Mouse (Mus musculus): ENCODE results near the gene E130308A19Rik. TPM values are rescaled to one million over a fixed set of nuclear protein-coding genes. Genes with fewer than 3 reads are reported as not detected.

The E130308A19Rik gene
- polyA plus RNA-seq, 1 experiment from 2014 or later, result 25.1 TPM

DNA sequence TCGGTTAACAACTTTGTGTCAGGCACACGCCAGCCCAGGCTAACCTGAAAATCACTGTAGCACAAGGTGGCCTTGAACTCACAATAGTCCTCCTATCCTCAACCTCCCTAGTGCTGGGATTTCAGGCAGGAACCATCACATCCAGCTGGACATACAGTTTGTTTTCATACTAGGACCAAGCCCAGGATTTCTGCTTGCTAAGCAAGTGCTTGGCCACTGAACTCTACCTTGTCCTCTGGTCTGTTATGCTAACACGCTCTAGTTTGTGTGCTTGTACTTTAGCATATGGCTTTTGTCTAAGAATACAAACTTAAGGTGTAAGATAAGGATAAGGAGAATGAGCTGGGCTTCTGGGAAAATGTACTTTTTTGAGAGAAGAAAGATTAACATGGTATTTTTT, 18.4 kb downstream of the E130308A19Rik start:
- no peak for ATAC-seq (ENCODE audit: low FRiP score, low read depth)
- WGBS, result 86% methylated on average over 3 of the region's 3 CpGs
- Histone ChIP-seq H3K36me3 (no peaks in the 10 kb centered on the region), H3K9ac (no peak overlapping the region), H3K27me3 (no peaks in the 10 kb centered on the region), H3K4me2 (replicated peaks) (no peak overlapping the region), H3K9me3 (no peaks in the 10 kb centered on the region), H3K4me1 (peaks cover 14% of the 10 kb centered on the region; the same call in 1 of the 2 replicates), H3K4me3 (no peak overlapping the region), H3K27ac (no peak overlapping the region)

DNA sequence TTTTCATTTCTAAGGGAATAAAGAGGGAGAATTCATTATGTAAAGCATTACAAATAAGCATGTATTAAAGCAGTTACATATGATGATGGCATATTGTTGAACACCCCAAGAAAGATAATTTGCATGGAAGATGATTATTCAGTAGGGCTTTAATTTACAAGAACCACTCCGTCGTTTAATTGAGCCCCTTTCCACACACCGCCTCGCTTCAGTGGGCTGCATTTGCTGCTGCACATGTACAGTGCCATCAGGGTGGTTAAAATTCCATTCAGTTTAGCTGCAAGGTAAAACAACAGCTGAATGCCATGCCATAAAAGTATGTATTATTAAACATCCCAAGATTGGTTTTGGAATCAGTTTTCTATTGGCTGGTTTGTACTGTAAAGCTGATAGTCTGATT, 19.0 kb downstream of the E130308A19Rik start:
- Histone ChIP-seq H3K4me1 (peaks cover 14% of the 10 kb centered on the region; the same call in 1 of the 2 replicates), H3K9me3 (no peaks in the 10 kb centered on the region), H3K27me3 (no peaks in the 10 kb centered on the region), H3K36me3 (no peaks in the 10 kb centered on the region), H3K27ac (no peak overlapping the region), H3K4me2 (replicated peaks) (no peak overlapping the region), H3K4me3 (no peak overlapping the region), H3K9ac (no peak overlapping the region)
- 66% methylated on average over 4 of the region's 4 CpGs for WGBS
- ATAC-seq (ENCODE audit: low FRiP score, low read depth), result no peak

DNA sequence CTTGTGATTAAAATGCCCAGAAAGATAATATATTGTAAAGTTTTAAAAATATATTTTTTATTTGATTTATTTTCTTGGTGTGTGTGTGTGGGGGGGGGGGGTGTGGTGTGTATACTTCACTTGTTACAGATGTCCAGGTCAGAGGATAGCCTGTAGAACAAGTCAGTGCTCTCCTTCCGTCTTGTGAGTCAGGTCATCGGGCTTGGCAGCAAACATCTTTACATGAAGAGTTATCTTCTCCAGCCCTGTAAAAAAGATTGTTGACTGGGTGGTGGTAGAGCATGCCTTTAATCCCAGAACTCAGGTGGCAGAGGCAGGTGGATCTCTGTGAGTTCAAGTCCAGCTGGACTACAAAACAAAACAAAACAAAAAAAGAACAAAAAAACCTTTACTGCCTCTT, 19.6 kb downstream of the E130308A19Rik start:
- no peak overlapping the region for H3K9ac ChIP-seq

DNA sequence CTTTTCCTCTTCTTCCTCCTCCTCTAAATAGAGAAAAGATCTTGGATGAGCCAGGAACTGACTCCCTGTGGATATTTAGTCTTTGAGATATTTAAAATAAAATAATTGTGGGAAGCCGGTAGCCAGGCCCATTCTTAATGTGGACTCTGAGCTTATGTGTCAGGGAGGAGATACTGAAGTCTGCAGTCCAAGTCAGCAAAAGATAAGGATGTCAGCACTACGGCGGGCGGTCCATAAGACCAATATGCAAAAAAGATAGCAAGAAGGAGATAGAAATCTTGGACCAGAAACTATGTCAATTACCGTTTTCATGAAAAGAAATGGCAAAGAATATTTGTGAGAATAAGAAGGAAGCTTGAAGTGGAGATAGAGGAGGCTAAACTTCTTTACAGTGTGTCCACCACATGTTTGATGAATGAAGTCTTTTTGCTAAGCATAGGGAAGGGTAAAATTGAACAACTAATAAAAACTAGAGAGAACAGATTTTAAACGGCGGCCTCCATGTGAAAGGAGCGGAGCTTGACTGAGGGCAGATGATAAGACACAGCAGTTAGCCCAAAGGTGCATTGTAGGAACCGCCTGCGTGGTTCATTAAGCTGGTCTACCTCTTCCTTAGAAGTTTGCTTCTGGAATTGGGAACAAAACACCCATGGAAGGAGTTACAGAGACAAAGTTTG, 20.1 kb downstream of the E130308A19Rik start:
- Histone ChIP-seq H3K4me1 (peaks cover 14% of the 10 kb centered on the region; the same call in 1 of the 2 replicates), H3K4me2 (replicated peaks) (no peak overlapping the region), H3K9me3 (no peaks in the 10 kb centered on the region), H3K27ac (no peak overlapping the region), H3K27me3 (no peaks in the 10 kb centered on the region), H3K36me3 (no peaks in the 10 kb centered on the region), H3K9ac (no peak overlapping the region), H3K4me3 (no peak overlapping the region)
- no peak for ATAC-seq (ENCODE audit: low FRiP score, low read depth)
- WGBS, result 93% methylated on average over 10 of the region's 10 CpGs

More for the DNA sequence above, 19.6 kb downstream of the E130308A19Rik start:
- ATAC-seq (ENCODE audit: low FRiP score, low read depth), result no peak
- no peak overlapping the region for H3K4me2 ChIP-seq (replicated peaks)
- no peak overlapping the region for H3K4me3 ChIP-seq
- H3K27me3 ChIP-seq, result no peaks in the 10 kb centered on the region
- WGBS, result 88% methylated on average over 2 of the region's 2 CpGs
- H3K27ac ChIP-seq, result no peak overlapping the region
- H3K4me1 ChIP-seq, result peaks cover 14% of the 10 kb centered on the region; the same call in 1 of the 2 replicates
- H3K36me3 ChIP-seq, result no peaks in the 10 kb centered on the region
- H3K9me3 ChIP-seq, result no peaks in the 10 kb centered on the region

DNA sequence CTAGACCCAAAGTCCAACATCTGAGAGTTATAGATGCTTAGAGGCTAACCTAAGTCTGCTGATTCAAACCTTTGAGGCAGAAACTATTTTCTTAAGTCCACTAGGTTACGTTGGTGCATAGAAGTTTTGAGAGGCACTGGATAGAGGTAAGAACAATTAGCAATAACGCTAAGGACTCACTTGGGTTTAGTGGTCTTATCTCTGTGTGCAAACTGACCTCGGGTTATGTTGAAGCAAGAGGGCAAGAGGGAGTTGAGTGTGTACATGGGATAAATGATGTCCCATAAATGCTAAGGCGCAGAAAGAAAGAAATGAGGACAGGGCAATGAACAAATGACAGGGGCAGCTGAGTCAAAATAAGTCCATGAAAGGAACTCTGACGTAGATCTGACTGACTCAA, 23.1 kb downstream of the E130308A19Rik start:
- Histone ChIP-seq H3K9me3 (no peaks in the 10 kb centered on the region), H3K9ac (no peak overlapping the region), H3K27ac (no peak overlapping the region), H3K4me1 (0 out of 2 replicates have a peak, but pooled peaks cover 3% of the 10 kb centered on the region), H3K36me3 (no peaks in the 10 kb centered on the region), H3K4me2 (replicated peaks) (no peak overlapping the region), H3K27me3 (no peaks in the 10 kb centered on the region), H3K4me3 (no peak overlapping the region)
- ATAC-seq (ENCODE audit: low FRiP score, low read depth), result no peak
- 90% methylated on average over 5 of the region's 5 CpGs for WGBS

DNA sequence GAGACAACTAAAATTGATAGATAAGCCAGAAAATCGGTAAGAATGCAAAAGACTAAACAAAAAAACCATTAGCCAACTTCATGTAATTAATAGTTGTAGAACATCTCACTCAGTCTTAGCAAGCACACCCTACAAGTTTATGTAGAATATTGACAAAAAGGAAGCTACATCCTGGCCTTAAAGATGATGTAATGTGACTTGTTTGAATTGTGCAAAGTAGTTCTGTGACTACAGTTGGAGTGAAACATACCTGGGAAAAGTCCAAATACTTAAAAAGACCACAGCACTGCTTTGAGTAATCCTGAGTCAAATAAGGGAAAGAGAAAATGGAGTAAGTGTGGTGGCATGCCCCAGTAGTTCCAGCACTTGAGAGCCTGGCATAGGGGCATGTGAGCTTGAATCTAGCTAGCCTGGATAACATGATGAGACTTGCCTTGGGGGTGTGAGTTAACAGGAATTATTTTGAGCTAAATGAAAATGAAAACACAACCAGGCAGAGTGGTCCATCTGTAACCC, 26.2 kb downstream of the E130308A19Rik start:
- no peak overlapping the region for H3K4me2 ChIP-seq (replicated peaks)
- WGBS, result 84% methylated on average over 1 of the region's 1 CpGs
- no peak for ATAC-seq (ENCODE audit: low FRiP score, low read depth)
- no peak overlapping the region for H3K9ac ChIP-seq
- no peak overlapping the region for H3K4me3 ChIP-seq
- no peaks in the 10 kb centered on the region for H3K4me1 ChIP-seq
- no peaks in the 10 kb centered on the region for H3K9me3 ChIP-seq
- H3K36me3 ChIP-seq, result no peaks in the 10 kb centered on the region
- H3K27ac ChIP-seq, result no peak overlapping the region
- no peaks in the 10 kb centered on the region for H3K27me3 ChIP-seq

DNA sequence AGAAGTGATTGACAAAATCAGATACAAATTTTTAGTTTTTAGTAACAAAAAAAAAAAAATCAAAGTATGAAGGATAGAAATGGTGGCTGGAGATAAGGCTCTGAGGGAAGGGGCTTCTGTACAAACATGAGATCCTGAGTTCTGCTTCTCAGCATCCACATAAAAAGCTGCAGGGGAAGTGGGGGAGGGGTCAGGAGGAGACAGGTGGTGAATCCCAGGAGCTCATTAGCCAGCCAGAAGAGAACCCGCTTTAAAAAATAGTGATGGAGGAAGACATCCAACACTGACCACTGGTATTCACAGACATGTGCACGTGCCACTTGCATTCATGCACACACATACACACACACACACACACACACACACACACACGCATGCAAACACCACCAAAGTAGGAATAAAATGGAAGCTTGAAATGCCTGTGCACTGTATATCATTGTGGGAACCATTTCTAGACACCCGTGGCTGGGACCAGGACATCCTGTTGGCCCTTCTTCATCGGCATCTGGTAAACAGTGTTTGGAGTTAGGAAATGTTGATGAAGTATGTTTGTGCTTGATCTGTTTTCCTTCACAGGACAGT, 30.1 kb downstream of the E130308A19Rik start:
- no peak overlapping the region for H3K4me2 ChIP-seq (replicated peaks)
- H3K27ac ChIP-seq, result no peak overlapping the region
- no peaks in the 10 kb centered on the region for H3K9me3 ChIP-seq
- no peaks in the 10 kb centered on the region for H3K27me3 ChIP-seq
- H3K4me1 ChIP-seq, result no peaks in the 10 kb centered on the region
- H3K4me3 ChIP-seq, result no peak overlapping the region
- no peaks in the 10 kb centered on the region for H3K36me3 ChIP-seq
- ATAC-seq (ENCODE audit: low FRiP score, low read depth), result no peak
- whole genome bisulfite sequencing, result 78% methylated on average over 5 of the region's 5 CpGs
- no peak overlapping the region for H3K9ac ChIP-seq

DNA sequence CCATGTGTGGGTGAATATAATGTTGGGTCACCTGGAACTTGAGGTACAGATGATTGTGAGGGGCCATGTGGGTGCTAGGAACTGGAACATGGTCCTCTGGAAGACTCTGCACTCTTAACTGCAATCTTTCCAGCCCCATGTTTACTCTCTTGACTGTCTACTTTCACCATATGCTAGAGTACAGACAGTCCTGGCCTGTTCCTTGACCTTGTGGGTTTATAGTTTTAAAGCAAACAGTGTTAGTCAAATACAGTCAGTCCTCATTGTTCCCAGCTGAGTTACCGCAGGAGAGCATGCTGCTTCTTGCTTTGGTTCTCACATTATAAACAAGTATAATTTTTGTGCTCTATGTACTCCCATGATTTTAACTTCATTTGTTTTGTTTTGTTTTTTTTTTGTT, 36.2 kb downstream of the E130308A19Rik start:
- Histone ChIP-seq H3K4me2 (replicated peaks) (no peak overlapping the region), H3K27ac (no peak overlapping the region), H3K9me3 (0 out of 2 replicates have a peak, but pooled peaks cover 3% of the 10 kb centered on the region), H3K4me1 (no peaks in the 10 kb centered on the region), H3K4me3 (no peak overlapping the region), H3K36me3 (0 out of 2 replicates have a peak, but pooled peaks cover 11% of the 10 kb centered on the region), H3K9ac (no peak overlapping the region), H3K27me3 (no peaks in the 10 kb centered on the region)
- ATAC-seq (ENCODE audit: low FRiP score, low read depth), result no peak
- WGBS, result 96% methylated on average over 1 of the region's 1 CpGs

DNA sequence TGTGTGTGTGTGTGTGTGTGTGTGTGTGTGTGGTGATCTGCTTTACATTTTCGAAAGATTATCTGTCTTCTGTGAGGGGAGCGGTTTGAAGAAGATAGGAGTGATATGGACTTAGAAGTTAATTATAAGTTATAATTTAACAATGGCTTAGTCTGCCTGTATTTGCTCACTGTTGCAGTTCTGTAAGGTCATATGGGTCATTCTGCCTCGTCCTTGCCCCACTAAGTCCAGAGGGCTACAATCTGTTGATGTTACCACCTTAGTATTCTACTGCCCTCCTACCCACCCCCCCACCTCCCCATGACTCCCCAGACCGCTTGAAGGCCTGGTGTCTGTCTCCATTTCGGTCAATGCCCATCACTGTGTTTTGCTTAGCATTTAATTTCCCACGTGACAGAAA, 37.4 kb downstream of the E130308A19Rik start:
- Histone ChIP-seq H3K4me1 (peaks cover 4% of the 10 kb centered on the region; the same call in 1 of the 2 replicates), H3K4me2 (replicated peaks) (no peak overlapping the region), H3K36me3 (0 out of 2 replicates have a peak, but pooled peaks cover 11% of the 10 kb centered on the region), H3K9me3 (0 out of 2 replicates have a peak, but pooled peaks cover 3% of the 10 kb centered on the region), H3K9ac (no peak overlapping the region), H3K4me3 (no peak overlapping the region), H3K27me3 (no peaks in the 10 kb centered on the region), H3K27ac (no peak overlapping the region)
- no peak for ATAC-seq (ENCODE audit: low FRiP score, low read depth)
- 96% methylated on average over 6 of the region's 6 CpGs for WGBS

DNA sequence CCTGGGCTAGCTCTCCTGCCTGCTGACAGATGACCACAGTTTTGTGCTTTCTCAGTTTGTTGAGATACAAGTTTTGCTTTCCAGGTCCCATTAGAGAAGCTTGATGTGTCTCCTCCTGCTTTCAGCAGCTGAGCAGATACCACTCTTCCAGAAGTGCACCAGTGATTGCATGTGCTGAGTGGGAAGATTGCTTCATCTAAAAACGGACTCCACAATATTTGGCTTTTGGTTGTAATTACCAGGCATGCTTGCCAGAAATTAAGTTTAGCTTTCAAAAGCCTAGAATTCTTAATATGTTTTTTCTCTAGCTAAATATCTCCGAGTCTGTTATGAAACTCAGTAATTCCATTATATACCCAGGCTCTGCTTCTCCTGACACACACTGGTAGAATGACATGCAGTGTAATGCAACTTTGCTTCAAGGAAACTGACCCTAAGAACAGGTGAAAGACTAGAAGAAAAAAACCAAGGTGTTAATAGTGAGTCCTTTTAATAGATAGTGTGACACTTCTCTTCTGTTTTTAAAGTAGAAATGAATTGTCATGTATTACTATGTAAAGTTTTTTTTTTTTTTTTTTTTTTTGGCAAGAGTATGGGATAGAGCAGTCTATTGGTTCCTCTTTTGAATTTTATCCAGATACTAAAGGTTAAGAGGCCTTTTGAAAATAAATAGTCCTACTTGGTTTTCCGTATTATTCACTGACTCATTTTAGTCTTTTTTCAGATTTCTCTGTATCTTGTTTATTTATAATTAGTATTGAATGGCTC, 40.7 kb downstream of the E130308A19Rik start:
- Histone ChIP-seq H3K27ac (no peak overlapping the region), H3K4me1 (peaks cover 4% of the 10 kb centered on the region; the same call in 1 of the 2 replicates), H3K9me3 (0 out of 2 replicates have a peak, but pooled peaks cover 3% of the 10 kb centered on the region), H3K27me3 (no peaks in the 10 kb centered on the region), H3K36me3 (0 out of 2 replicates have a peak, but pooled peaks cover 11% of the 10 kb centered on the region), H3K9ac (no peak overlapping the region), H3K4me3 (no peak overlapping the region), H3K4me2 (replicated peaks) (no peak overlapping the region)
- no peak for ATAC-seq (ENCODE audit: low FRiP score, low read depth)
- 75% methylated on average over 3 of the region's 3 CpGs for WGBS

DNA sequence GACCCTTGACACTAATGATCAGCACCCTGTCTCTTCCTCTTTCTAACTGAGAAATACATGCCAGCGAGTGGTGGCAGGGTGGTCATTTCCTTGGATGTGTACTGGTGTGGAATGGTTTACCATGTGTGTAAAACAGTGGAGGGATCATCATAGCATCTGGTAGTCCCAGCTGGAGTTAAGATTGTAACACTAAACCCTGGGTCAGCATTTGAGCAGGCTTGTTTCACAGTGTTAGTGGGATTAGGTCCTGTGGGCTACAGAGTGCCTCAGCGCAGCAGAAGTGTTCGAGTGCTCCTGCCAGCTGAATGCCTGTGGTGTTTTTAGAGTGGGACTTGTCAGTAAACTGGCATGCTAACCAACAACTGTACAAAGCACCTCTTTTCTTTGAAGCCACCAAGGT, 42.0 kb downstream of the E130308A19Rik start:
- H3K4me3 ChIP-seq, result no peak overlapping the region
- 0 out of 2 replicates have a peak, but pooled peaks cover under 1% of the 10 kb centered on the region for H3K36me3 ChIP-seq
- H3K4me2 ChIP-seq (replicated peaks), result no peak overlapping the region
- H3K9me3 ChIP-seq, result 0 out of 2 replicates have a peak, but pooled peaks cover 3% of the 10 kb centered on the region
- 31% methylated on average over 3 of the region's 3 CpGs for WGBS
- peaks cover 4% of the 10 kb centered on the region; the same call in 1 of the 2 replicates for H3K4me1 ChIP-seq
- ATAC-seq (ENCODE audit: low FRiP score, low read depth), result peak; percentile 54; the same call in 1 of the 2 replicates
- no peak overlapping the region for H3K9ac ChIP-seq
- H3K27me3 ChIP-seq, result no peaks in the 10 kb centered on the region
- no peak overlapping the region for H3K27ac ChIP-seq

DNA sequence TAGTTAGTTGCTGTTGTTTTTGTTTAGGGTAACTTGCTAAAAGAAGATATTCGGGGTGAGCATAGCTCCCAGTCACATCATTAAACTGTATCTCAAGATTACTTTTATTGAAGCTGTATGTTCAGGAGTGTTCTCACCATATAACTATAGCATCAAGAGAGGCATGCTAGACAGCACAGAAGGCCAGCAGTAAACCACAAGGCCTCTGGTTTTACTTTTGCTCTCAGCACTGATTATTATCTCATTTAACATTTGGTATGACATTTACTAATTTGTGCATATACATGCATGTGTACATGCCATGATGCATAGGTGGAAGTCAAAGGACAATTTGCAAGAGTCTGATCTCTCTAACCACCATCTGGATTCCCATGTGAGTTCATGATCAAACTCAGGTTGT, 43.1 kb downstream of the E130308A19Rik start:
- 0 out of 2 replicates have a peak, but pooled peaks cover 2% of the 10 kb centered on the region for H3K9me3 ChIP-seq
- no peak for ATAC-seq (ENCODE audit: low FRiP score, low read depth)
- H3K27ac ChIP-seq, result no peak overlapping the region
- H3K4me3 ChIP-seq, result no peak overlapping the region
- no peaks in the 10 kb centered on the region for H3K27me3 ChIP-seq
- 87% methylated on average over 1 of the region's 1 CpGs for WGBS
- peaks cover 4% of the 10 kb centered on the region; the same call in 1 of the 2 replicates for H3K4me1 ChIP-seq
- no peak overlapping the region for H3K4me2 ChIP-seq (replicated peaks)
- no peak overlapping the region for H3K9ac ChIP-seq
- H3K36me3 ChIP-seq, result no peaks in the 10 kb centered on the region

Measured in limb, embryonic 13.5 days (tissue).